Mouse (Mus musculus) C2C12 (cell line): ENCODE results near the gene Adgrv1. TPM values are rescaled to one million over a fixed set of nuclear protein-coding genes. Genes with fewer than 3 reads are reported as not detected.
"Not testable (repeated sequence)": the region's sequence is repeated elsewhere in the genome, so short reads cannot be mapped to it uniquely, and the experiment has no call there.

Experiments
- H3K27me3 ChIP-seq: one replicate; pipeline ENCODE4 v1.6.1; 2011; ENCODE audit not compliant: control insufficient read depth, insufficient read depth, insufficient read length
- H3K36me3 ChIP-seq: one replicate; pipeline ENCODE4 v1.6.1; 2011; ENCODE audit not compliant: control insufficient read depth, insufficient read depth
- H3K4me3 ChIP-seq: one replicate; pipeline ENCODE4 v1.5.1; 2011; ENCODE audit warnings: mild to moderate bottlenecking, control low read depth; ENCODE audit not compliant: poor library complexity, insufficient read depth, severe bottlenecking
- H3K79me2 ChIP-seq: one replicate; pipeline ENCODE4 v1.6.1; 2011; ENCODE audit not compliant: control insufficient read depth, insufficient read depth
- H3K79me3 ChIP-seq: one replicate; pipeline ENCODE4 v1.6.1; 2011; ENCODE audit warnings: low read depth, control low read depth
- H3ac ChIP-seq: one replicate; pipeline ENCODE3; 2011; ENCODE audit warnings: low read depth; ENCODE audit not compliant: control insufficient read depth, insufficient read length
- CEBPB ChIP-seq: IDR thresholded peaks from one replicate; pipeline ENCODE4 v1.6.1; 2011; ENCODE audit warnings: low read depth, mild to moderate bottlenecking, control low read depth, moderate library complexity
- CTCF ChIP-seq: IDR thresholded peaks from one replicate; pipeline ENCODE4 v1.5.1; 2011; ENCODE audit not compliant: control insufficient read depth, insufficient read depth, insufficient read length
- FOSL1 ChIP-seq: IDR thresholded peaks from one replicate; pipeline ENCODE4 v1.8.0; 2011; ENCODE audit warnings: mild to moderate bottlenecking, low read length; ENCODE audit not compliant: poor library complexity, insufficient read depth, severe bottlenecking
- MAX ChIP-seq: IDR thresholded peaks from one replicate; pipeline ENCODE4 v1.6.1; 2011; ENCODE audit warnings: mild to moderate bottlenecking, control low read depth
- MYOD1 ChIP-seq: IDR thresholded peaks from one replicate; pipeline ENCODE4 v1.6.1; 2011; ENCODE audit warnings: low read depth; ENCODE audit not compliant: control insufficient read depth, insufficient read length
- MYOG ChIP-seq: IDR thresholded peaks from one replicate; pipeline ENCODE4 v1.6.1; 2011; ENCODE audit not compliant: control insufficient read depth, insufficient read length; ENCODE audit errors: extremely low read depth
- USF1 ChIP-seq: IDR thresholded peaks from one replicate; pipeline ENCODE4 v1.6.1; 2011; ENCODE audit warnings: low read depth, mild to moderate bottlenecking, control low read depth, moderate library complexity
- polyA plus RNA-seq: library from polyadenylated mRNA; unstranded; fragments of >200 nt; fragmentation: generic; extraction: Trizol; gene quantifications from one replicate; pipeline ENCODE4 v1.2.1, GENCODE M21; 2012; ENCODE audit warnings: missing spikeins

The Adgrv1 gene
- polyA plus RNA-seq, 1 experiment: 0.18 TPM

DNA sequence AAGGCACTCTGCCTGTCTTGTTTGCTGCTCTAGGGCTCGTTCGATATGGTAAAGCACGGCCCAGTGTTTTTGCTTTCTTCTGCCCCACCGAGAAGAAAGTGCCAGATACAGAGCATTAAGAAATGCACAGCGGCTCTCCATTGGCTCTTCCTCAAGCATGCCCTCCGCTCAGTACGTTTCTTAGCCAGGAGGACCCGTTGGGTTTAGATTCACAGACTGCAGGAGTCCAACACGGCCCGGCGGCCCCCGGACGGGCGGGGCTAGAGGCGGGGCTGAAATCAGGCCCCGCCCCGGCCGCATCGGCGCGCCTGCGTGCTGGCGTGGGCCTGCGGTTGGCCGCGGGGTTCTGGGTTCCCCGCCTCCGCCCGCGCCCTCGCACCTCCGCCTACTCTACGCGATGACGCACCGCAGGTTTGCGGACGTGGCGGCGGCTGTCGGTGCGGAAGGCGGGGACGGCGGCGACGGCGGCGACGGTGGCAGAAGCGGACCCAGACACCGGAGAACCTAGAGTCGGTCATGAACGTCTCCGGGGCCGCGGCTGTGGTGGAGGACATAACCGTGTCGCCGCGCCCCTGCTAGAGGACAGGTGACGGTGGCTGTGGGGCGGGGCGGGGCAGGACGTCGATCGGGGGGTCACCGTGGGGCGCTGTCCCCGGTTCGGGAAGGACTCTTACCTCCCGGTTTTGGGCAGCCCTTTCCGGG lies 24.5 kb upstream of the Adgrv1 start, which contains the start of gene Lysmd3:
Gene Lysmd3 (plus strand): TSS at position 313 of the 702 bp plus-strand sequence.
- Histone ChIP-seq H3K27me3 (no peaks in the 10 kb centered on the region), H3ac (peak within 1 kb of the TSS; percentile 64), H3K79me3 (peaks cover 32% of the 10 kb centered on the region), H3K4me3 (peak within 1 kb of the TSS; percentile 69), H3K79me2 (peaks cover 48% of the 10 kb centered on the region), H3K36me3 (peaks cover 3% of the 10 kb centered on the region)
- no peak for TF ChIP-seq MYOD1
- TF ChIP-seq MYOG: no peak
- no peak for TF ChIP-seq MAX
- no peak for TF ChIP-seq FOSL1
- TF ChIP-seq CTCF: no peak
- TF ChIP-seq CEBPB: no peak
- TF ChIP-seq USF1: no peak

GRCm38 (mm10) chr13:81657008-81657350 lies 24.0 kb upstream of the Adgrv1 start:
- Histone ChIP-seq H3ac (peak overlapping the region; percentile 26), H3K79me3 (peaks cover 32% of the 10 kb centered on the region), H3K36me3 (peaks cover 3% of the 10 kb centered on the region), H3K79me2 (peaks cover 43% of the 10 kb centered on the region), H3K4me3 (peak overlapping the region; percentile 69), H3K27me3 (no peaks in the 10 kb centered on the region)
- TF ChIP-seq USF1 (no peak), FOSL1 (no peak), CTCF (no peak), MYOG (no peak), CEBPB (no peak), MYOD1 (no peak), MAX (no peak)

DNA sequence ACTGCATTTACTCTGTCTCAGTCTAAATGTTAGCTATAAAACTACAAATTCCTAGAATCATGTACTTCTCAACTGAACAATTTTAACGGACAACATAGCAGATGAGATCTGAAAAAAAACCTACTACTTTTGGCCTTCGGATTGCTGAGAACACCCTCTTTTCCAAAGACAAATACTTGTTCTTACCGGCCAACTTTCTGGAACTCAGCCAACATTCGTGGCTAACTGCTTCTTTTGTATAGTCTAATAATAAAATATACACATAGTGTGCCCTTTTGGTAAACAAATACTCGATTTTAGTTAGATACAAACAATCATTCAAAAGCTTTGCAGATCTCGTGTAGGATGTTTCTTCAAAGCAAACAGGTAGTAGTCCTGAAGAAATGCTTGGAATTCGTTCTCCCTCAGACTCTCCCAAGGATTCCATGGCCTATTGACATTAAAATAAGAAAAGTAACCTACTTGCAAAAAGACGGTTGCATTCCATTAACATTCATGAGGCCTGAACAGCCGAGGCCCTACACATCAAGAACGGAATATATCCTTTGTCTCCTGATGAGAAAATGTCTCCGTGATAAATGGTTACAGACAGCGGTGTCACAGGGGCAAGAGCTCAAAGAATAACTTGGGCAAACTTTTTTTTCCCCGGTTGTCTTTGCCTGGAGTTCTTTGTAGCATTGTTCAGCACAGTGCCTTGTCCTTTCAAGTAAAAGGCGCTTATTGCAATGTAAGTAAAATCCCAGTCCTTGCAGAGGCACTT lies 23.3 kb upstream of the Adgrv1 start:
- peaks cover 36% of the 10 kb centered on the region for H3K79me2 ChIP-seq
- no peaks in the 10 kb centered on the region for H3K27me3 ChIP-seq
- peaks cover 26% of the 10 kb centered on the region for H3K79me3 ChIP-seq
- H3K4me3 ChIP-seq: no peak overlapping the region
- H3ac ChIP-seq: no peak overlapping the region
- H3K36me3 ChIP-seq: peaks cover 3% of the 10 kb centered on the region
- TF ChIP-seq CEBPB (no peak), MYOG (no peak), MYOD1 (no peak), CTCF (no peak), MAX (no peak), FOSL1 (no peak)

DNA sequence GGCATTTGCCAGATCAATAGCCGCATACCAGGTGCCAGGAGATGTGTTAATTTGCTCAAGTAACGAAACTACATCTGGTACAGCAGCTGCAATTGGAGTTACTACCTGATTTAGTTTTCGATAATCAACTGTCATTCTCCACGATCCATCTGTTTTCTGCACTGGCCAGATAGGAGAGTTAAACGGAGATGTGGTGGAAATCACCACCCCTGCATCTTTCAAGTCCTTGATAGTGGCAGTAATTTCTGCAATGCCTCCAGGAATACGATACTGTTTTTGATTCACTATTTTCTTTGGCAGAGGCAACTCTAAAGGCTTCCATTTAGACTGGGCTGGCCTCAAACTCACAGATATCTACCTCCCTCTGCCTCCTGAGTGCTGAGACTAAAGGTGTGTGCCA lies 17.4 kb upstream of the Adgrv1 start:
- H3K27me3 ChIP-seq, H3ac ChIP-seq, H3K36me3 ChIP-seq, H3K79me3 ChIP-seq, H3K4me3 ChIP-seq, H3K79me2 ChIP-seq: not testable (repeated sequence)

- H3K27me3 ChIP-seq: no peaks in the 10 kb centered on the region
- H3K79me2 ChIP-seq: no peaks in the 10 kb centered on the region
- no peak overlapping the region for H3ac ChIP-seq
- no peak for TF ChIP-seq CEBPB
- no peak for TF ChIP-seq FOSL1
- TF ChIP-seq MAX: no peak
- no peak for TF ChIP-seq MYOD1
- TF ChIP-seq USF1: no peak
- TF ChIP-seq MYOG: no peak
- no peak for TF ChIP-seq CTCF
- H3K4me3 ChIP-seq: no peak overlapping the region
- no peaks in the 10 kb centered on the region for H3K79me3 ChIP-seq
- no peaks in the 10 kb centered on the region for H3K36me3 ChIP-seq
Observed at GRCm38 (mm10) chr13:81646348-81646747, 13.4 kb upstream of the Adgrv1 start.
